Mouse (Mus musculus): ENCODE results near the gene Arfrp1.

DNA sequence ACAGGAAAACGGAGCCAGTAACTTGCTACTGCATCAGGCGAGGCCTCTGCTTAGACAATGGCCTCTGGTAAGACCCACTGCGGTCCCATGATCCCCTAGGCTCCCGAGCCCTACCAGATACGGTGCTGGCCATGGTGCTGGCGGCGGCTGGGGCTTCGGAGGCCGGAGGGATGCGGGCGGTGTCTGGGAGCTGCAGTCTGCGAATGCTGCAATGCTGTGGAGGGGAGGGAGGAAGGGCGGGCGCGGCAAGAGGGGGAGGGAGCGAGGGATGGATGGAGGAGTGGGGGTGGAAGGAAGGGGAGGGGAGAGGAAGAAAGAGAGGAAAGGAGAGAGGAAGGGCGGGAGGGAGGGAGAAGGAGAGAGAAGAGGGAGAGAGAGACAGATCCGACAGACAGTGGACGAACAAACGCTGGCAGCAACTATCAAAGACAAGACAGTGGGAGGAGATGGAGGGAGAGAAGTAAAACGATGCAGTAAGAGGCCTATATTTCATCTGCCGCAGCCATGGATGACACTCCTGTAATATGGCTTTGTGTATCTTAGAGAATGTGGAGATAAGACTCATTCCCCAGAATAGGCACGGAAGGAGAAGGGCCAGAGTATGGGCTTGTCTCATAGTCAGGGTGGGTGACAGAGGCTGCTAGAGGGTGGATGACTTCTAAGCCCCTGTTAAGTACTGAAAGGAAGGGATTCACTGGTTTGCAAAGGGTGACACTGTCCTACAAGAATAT lies 51.0 kb downstream of the Arfrp1 start, which contains the start of gene Stmn3:
- TF ChIP-seq EP300 (optimal IDR thresholded peaks at IDR 0.05) (no peak), CTCF (IDR thresholded peaks at IDR 0.05; ENCODE audit: low read depth) (no peak)
